Mouse (Mus musculus): Measurements from ENCODE around the gene Exosc3.
"Not testable (repeated sequence)": the region's sequence is repeated elsewhere in the genome, so short reads cannot be mapped to it uniquely, and the experiment has no call there.

Exosc3 gene

GRCm38 (mm10) chr4:45342286-45343155 lies at the start of gene Exosc3:
Gene Exosc3, minus strand, starts transcription at chr4:45342732.
- DNase-seq, result no peak

DNA sequence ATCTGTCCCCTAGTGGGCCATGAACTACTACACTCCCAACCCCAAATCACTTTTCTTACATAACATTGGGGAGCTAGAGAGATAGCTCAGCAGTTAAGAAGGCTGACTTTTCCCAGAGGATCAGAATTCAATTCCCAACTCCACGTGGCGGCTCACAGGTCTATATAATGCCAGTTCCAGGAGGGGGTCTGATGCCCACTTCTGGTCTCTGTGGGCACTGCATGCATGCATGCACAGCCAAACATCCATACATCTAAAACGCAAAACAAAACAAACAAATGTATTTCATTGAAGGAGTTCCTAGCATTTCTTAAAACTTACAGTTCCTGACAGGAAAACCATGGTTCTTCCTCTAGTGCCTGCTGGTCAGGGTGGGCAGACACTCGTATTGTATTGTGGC lies 49.6 kb upstream of the Exosc3 start:
- DNase-seq, result no peak

GRCm38 (mm10) chr4:45387296-45387695 lies 44.8 kb upstream of the Exosc3 start:
- DNase-seq, result not testable (repeated sequence)

GRCm38 (mm10) chr4:45382133-45382532 lies 39.6 kb upstream of the Exosc3 start:
- not testable (repeated sequence) for DNase-seq

DNA sequence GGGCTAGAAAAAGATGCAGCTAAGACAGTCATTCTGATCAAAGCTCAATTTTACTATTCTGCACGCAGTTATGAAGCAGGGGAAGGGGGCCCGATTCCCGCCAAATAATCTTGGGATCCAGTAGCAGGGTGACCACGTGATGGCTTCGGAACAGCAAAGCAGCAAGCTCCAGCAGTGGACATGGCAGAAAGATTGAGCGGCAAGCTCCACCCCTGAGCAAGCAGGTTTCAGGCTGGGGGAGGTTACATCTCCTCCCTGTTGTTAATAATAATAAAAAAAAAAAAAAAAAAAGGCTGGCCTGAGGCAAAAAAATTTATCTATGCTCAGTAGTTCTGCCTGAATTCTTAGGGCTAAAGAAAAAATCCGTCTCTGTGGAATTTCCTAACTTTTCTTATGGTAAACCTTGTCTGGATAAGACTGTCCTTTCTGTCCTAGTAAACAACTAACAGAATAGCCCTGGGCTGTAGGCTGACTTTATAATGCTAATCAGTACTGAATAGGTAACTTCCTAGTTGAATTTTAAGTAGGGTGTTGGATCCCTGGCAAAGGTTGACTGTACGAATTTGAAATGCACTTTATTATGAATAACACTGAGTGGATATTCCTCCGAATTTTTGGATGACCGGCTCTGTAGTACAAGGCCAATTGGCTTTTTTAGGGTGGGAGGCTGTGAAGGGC lies 38.5 kb upstream of the Exosc3 start:
- DNase-seq, result not testable (repeated sequence)

DNA sequence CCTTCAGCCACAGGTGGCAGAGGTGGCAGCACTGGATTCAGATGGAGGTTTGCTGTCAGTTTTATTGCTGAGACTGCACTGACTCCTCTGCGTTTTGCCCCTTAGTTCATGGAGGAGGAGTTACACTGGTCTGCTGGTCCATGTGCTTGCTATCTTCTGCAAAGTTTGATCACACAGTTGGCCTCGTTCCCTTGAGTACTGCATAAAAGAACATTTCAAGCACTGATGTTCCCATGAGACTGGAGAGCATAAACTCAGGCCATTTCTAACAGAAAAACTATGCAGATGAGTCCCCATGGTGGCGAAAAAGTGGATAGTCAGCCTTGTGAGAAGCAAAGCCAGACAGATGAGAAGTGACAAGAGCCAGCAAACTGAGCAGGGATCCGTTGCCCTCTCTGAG lies 34.0 kb upstream of the Exosc3 start:
- DNase-seq, result no peak

- DNase-seq, result no peak
These were observed 32.3 kb upstream of the Exosc3 start for GRCm38 (mm10) chr4:45374879-45375278.

GRCm38 (mm10) chr4:45371261-45371660 lies 28.7 kb upstream of the Exosc3 start:
- no peak for DNase-seq

- no peak for DNase-seq
These were observed 14.1 kb upstream of the Exosc3 start for GRCm38 (mm10) chr4:45356653-45357052.

GRCm38 (mm10) chr4:45341669-45342249 lies 773 bp downstream of the Exosc3 start, which contains the start of gene Dcaf10:
Gene Dcaf10, plus strand, starts transcription at chr4:45342101.
- peak; percentile 92 to 95 for DNase-seq

- peak in 1 of 2 experiments; percentile 14 for DNase-seq
These were observed 1.3 kb downstream of the Exosc3 start for GRCm38 (mm10) chr4:45341226-45341625.

DNA sequence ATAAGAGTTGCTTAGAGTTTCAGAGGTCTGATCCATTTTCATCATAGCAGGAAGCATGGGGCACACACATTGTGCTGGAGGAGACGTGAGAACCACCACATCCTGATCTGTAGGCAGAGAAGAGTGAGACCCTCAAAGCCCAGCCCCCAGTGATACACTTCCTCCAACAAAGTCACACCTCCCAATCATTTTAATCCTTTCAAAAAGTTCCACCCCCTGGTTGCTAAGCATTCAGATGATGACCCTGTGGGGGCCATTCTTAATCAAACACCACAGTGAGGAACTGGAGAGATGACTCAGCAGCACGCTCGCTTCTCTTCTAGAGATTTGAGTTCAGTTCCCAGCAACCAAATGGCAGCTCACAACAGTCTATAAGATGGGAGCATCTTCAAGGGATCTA lies 10.1 kb downstream of the Exosc3 start:
- no peak for DNase-seq

GRCm38 (mm10) chr4:45331139-45331538 lies 11.4 kb downstream of the Exosc3 start:
- no peak for DNase-seq

DNA sequence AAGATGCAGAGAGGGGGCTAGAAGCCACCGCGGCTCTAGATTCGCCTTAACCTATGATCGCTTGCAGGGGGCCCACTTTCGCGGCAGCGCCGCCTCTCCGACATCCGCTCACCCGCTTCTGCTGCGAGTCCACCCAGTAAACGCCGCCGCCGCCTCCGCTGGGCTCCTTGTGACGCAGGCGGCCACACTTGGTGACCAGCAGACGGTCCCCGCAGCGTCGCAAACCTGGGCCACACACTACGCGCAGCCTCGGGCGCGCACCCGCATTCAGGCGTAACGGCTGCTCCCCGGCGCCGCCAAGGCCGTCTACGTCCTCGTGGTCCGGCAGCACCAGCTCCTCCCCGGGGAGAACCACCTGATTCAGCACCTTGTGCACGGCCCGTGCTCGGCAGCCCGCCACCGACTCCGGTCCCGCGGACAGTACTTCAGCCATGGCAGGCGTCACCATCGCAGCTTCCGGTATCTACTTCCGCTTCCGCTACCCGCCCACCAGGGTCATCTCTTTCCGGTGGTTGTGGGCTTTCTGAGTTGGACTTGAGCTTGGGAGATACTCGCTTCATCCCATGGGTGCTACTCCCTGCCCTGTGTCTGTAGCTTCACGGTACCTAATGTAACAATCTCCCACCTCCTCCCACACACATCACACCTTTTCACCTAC lies 22.2 kb downstream of the Exosc3 start:
- peak; percentile 75 to 79 for DNase-seq

- DNase-seq, result no peak
These were observed 31.5 kb downstream of the Exosc3 start for GRCm38 (mm10) chr4:45311056-45311455.

- no peak for DNase-seq
These were observed 33.9 kb downstream of the Exosc3 start for GRCm38 (mm10) chr4:45308606-45309005.

GRCm38 (mm10) chr4:45308046-45308445 lies 34.5 kb downstream of the Exosc3 start:
- DNase-seq, result no peak

DNA sequence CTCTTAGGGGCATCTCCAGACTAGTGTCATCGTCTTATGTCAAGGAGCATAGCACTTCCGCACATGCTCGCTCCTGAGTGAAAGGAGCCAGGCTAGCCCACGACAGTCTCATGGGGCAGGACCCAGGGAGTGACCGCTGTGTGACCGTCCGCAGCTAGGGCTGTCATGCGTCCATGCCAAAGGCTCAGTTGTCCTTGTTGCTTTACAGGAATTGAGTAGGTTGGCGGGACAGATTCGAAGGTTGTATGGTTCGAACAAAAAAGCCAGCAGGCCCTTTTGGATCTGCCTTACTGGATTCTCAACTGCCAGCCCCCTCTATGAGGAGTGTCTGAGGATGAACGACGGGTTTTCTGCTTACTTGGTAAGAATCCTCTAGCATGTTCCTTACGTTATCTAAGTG lies 37.0 kb downstream of the Exosc3 start:
- DNase-seq, result no peak

DNA sequence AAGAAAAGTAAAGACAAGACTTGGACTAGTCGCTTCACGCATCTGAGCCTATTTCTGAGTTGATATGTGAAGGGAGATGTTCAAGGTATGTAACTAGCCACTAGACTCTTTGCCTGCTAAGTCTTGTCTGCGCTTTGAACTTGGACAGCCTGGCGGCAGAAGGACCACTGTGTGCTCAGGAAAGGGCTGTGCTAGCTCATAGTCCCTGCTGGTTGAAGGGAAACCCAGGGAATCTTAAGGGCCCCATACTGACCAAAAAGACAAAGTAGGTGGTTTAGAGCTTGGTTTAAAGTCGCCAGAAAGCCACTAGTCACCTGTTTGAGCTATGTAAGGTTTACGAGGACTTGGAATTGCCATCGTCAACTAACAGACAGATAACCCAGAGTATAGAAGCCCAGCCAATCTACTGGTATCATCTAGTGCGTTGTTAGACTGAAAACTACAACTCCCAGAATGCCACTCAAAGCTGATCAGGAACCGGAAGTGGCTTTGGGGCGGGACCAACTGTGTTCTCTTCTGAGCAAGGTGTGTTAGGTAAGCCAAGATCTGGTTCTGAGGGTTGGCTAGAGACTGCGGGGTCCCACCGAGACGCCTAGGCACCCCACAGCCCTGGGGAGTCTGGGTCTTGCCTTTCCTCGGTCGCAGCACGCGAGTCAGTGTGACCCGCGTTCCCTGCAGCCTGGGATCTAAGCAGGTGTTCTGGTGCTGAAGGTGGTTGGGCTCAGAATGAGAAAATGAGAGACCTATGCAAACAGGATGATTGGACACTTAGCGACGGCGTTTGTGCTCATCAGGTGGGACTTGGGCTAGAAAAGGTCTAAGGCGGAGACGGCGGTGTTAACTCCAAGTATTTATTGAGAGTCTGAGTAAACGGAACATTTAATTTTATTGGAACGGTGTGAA lies 45.6 kb downstream of the Exosc3 start, which contains the start of gene Trmt10b:
Gene Trmt10b, plus strand, starts transcription at position 466 of the 903 bp plus-strand sequence.
- peak; percentile 69 to 81 for DNase-seq

DNA sequence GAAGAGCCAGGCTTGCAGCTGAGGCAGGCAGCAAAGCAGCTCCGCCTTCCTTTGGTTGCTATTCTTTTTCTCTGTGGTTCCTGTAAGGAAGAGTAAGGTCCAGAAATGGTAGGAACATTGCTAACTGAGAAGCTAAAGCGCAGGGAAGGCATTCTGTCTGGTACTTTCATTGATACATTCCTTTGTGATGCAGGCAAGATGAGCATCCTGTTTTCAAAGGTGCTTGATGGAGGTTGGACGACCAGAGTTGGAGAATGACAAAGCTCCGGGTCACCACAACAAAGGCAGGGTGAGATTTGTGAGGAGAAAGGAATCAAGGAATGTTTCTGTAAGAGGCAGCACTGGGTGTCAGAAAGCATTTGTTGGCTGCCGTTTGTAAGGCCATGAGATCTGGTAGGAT lies 54.6 kb downstream of the Exosc3 start:
- no peak for DNase-seq

- DNase-seq, result no peak
These were observed 56.2 kb downstream of the Exosc3 start for GRCm38 (mm10) chr4:45286318-45286717.

Measured in thymus, postnatal 36 days (tissue).